Mouse (Mus musculus) ovary, postnatal 14 days (tissue): ENCODE measurements around the gene Cacna1a.
"Not testable (repeated sequence)": the region's sequence is repeated elsewhere in the genome, so short reads cannot be mapped to it uniquely, and the experiment has no call there.

Experiments
- DNase-seq: peaks from one replicate; pipeline ENCODE4 v3.0.0; 2022; ENCODE audit warnings: low spot score

Gene Cacna1a

GRCm38 (mm10) chr8:84474456-84474855, 86.2 kb downstream of the Cacna1a start:
- no peak for DNase-seq

GRCm38 (mm10) chr8:84477341-84477740, 89.1 kb downstream of the Cacna1a start:
- no peak for DNase-seq

GRCm38 (mm10) chr8:84483004-84483403, 94.8 kb downstream of the Cacna1a start:
- no peak for DNase-seq

GRCm38 (mm10) chr8:84485366-84485765, 97.1 kb downstream of the Cacna1a start:
- no peak for DNase-seq

GRCm38 (mm10) chr8:84485864-84486263, 97.6 kb downstream of the Cacna1a start:
- no peak for DNase-seq

- no peak for DNase-seq
These were observed 101.0 kb downstream of the Cacna1a start for GRCm38 (mm10) chr8:84489223-84489622.

GRCm38 (mm10) chr8:84494541-84495084, 106.4 kb downstream of the Cacna1a start:
- no peak for DNase-seq

GRCm38 (mm10) chr8:84501181-84501580, 112.9 kb downstream of the Cacna1a start:
- no peak for DNase-seq

- peak; percentile 3 for DNase-seq
These were observed 113.5 kb downstream of the Cacna1a start for GRCm38 (mm10) chr8:84501671-84502308.

- DNase-seq = no peak
These were observed 114.4 kb downstream of the Cacna1a start for GRCm38 (mm10) chr8:84502638-84503037.

- DNase-seq = no peak
These were observed 119.0 kb downstream of the Cacna1a start for GRCm38 (mm10) chr8:84507220-84507619.

- DNase-seq = not testable (repeated sequence)
These were observed 121.5 kb downstream of the Cacna1a start for GRCm38 (mm10) chr8:84509764-84510163.

- DNase-seq = no peak
These were observed 123.4 kb downstream of the Cacna1a start for GRCm38 (mm10) chr8:84511621-84512020.

- no peak for DNase-seq
These were observed 125.5 kb downstream of the Cacna1a start for GRCm38 (mm10) chr8:84513765-84514164.

GRCm38 (mm10) chr8:84518180-84518579, 129.9 kb downstream of the Cacna1a start:
- no peak for DNase-seq

GRCm38 (mm10) chr8:84518720-84519119, 130.5 kb downstream of the Cacna1a start:
- no peak for DNase-seq

GRCm38 (mm10) chr8:84519767-84520626, 131.8 kb downstream of the Cacna1a start:
- DNase-seq = no peak

- no peak for DNase-seq
These were observed 132.8 kb downstream of the Cacna1a start for GRCm38 (mm10) chr8:84520999-84521398.

GRCm38 (mm10) chr8:84528036-84528435, 139.8 kb downstream of the Cacna1a start:
- no peak for DNase-seq

GRCm38 (mm10) chr8:84529548-84529947, 141.3 kb downstream of the Cacna1a start:
- DNase-seq = no peak

GRCm38 (mm10) chr8:84532725-84533124, 144.5 kb downstream of the Cacna1a start:
- no peak for DNase-seq

GRCm38 (mm10) chr8:84533341-84533740, 145.1 kb downstream of the Cacna1a start:
- no peak for DNase-seq

GRCm38 (mm10) chr8:84536917-84537316, 148.7 kb downstream of the Cacna1a start:
- no peak for DNase-seq
